9 mouse cellular contexts compared by ENCODE assay signal in genomic region chr9:32589900-32590299, GRCm38 (mm10). TPM values are rescaled to one million over a fixed set of nuclear protein-coding genes. Genes with fewer than 3 reads are reported as not detected.
DNase-seq lines count a peak whose midpoint lies in the region; ATAC-seq and TF ChIP-seq lines count a peak whose summit lies in the region.
"Had no signal": no experiment of that assay in that cellular context is flagged by ENCODE, and none has a peak within 500 bp of the region (broad histone marks: within the 10 kb centered on the region; RNA-seq: fewer than 3 reads in every experiment).

No protein-coding gene starts in this region.

- no peak for TF ChIP-seq EP300 in heart, postnatal 0 days (IDR thresholded peaks at IDR 0.05; ENCODE audit: low read depth)
- TF ChIP-seq EP300 in liver, embryonic 14.5 days (IDR thresholded peaks at IDR 0.05; ENCODE audit: low read depth), result no peak

- H3K9ac ChIP-seq in forebrain, embryonic 12.5 days, result no peak overlapping the region
- no peak overlapping the region for H3K9ac ChIP-seq in heart, postnatal 0 days (replicated peaks; ENCODE audit: low read depth, low read length)
- H3K9ac ChIP-seq in liver, embryonic 14.5 days (replicated peaks), result no peak overlapping the region
- no peak overlapping the region for H3K9ac ChIP-seq in neural tube, embryonic 15.5 days (replicated peaks)
- H3K9ac ChIP-seq: embryonic facial prominence, embryonic 13.5 days had no signal

- peak; percentile 97 for TF ChIP-seq CTCF in heart, postnatal 0 days (IDR thresholded peaks at IDR 0.05; ENCODE audit: low read depth)
- peak; percentile 95 for TF ChIP-seq CTCF in liver, embryonic 14.5 days (IDR thresholded peaks at IDR 0.05; ENCODE audit: low read depth)

- no peak overlapping the region for H3K4me3 ChIP-seq in forebrain, embryonic 12.5 days (replicated peaks)
- H3K4me3 ChIP-seq in heart, postnatal 0 days (ENCODE audit: low read depth, low read length), result no peak overlapping the region
- no peak overlapping the region for H3K4me3 ChIP-seq in liver, embryonic 14.5 days (ENCODE audit: insufficient read depth in 1 of 2, low read depth in 2 of 2, low read length in 2 of 2)
- no peak overlapping the region for H3K4me3 ChIP-seq in neural tube, embryonic 15.5 days (replicated peaks)
- H3K4me3 ChIP-seq: embryonic facial prominence, embryonic 13.5 days had no signal

- H3K4me1 ChIP-seq in forebrain, embryonic 12.5 days, result peaks cover 8% of the 10 kb centered on the region
- H3K4me1 ChIP-seq in heart, postnatal 0 days (ENCODE audit: control insufficient read depth, insufficient read depth), result peaks cover 1% of the 10 kb centered on the region; the same call in 1 of the 2 replicates
- no peaks in the 10 kb centered on the region; a peak in 1 of 4 replicates for H3K4me1 ChIP-seq in liver, embryonic 14.5 days (replicated peaks; ENCODE audit: control insufficient read depth in 2 of 2, insufficient read depth in 2 of 2, low read length in 1 of 2)
- peaks cover 11% of the 10 kb centered on the region for H3K4me1 ChIP-seq in neural tube, embryonic 15.5 days

- 10% methylated on average over 8 of the region's 8 CpGs for WGBS in forebrain, embryonic 12.5 days
- WGBS in heart, postnatal 0 days, result 6% methylated on average over 8 of the region's 8 CpGs
- 6% methylated on average over 8 of the region's 8 CpGs for WGBS in liver, embryonic 14.5 days (ENCODE audit: insufficient replicate concordance)
- WGBS in neural tube, embryonic 15.5 days, result 11% methylated on average over 8 of the region's 8 CpGs

- peak; percentile 69; the same call in 1 of the 2 replicates for ATAC-seq in forebrain, embryonic 12.5 days (ENCODE audit: low FRiP score)
- no peak for ATAC-seq in heart, postnatal 0 days (ENCODE audit: insufficient read depth, low read depth)
- peak; percentile 50; the same call in 1 of the 2 replicates for ATAC-seq in liver, embryonic 14.5 days (ENCODE audit: insufficient read depth)
- peak; percentile 60; the same call in 1 of the 2 replicates for ATAC-seq in neural tube, embryonic 15.5 days (ENCODE audit: low FRiP score)

- H3K27ac ChIP-seq in forebrain, embryonic 12.5 days, result no peak overlapping the region
- H3K27ac ChIP-seq in heart, postnatal 0 days (ENCODE audit: low read depth), result no peak overlapping the region
- no peak overlapping the region for H3K27ac ChIP-seq in liver, embryonic 14.5 days
- no peak overlapping the region for H3K27ac ChIP-seq in neural tube, embryonic 15.5 days (replicated peaks)
- H3K27ac ChIP-seq: embryonic facial prominence, embryonic 13.5 days had no signal

- H3K9me3 ChIP-seq in forebrain, embryonic 12.5 days, result no peaks in the 10 kb centered on the region
- no peaks in the 10 kb centered on the region for H3K9me3 ChIP-seq in heart, postnatal 0 days (replicated peaks; ENCODE audit: control insufficient read depth, low read length)
- H3K9me3 ChIP-seq in liver, embryonic 14.5 days (ENCODE audit: control insufficient read depth, low read length), result no peaks in the 10 kb centered on the region
- H3K9me3 ChIP-seq in neural tube, embryonic 15.5 days (replicated peaks), result no peaks in the 10 kb centered on the region
- H3K9me3 ChIP-seq: embryonic facial prominence, embryonic 13.5 days had no signal

- H3K4me2 ChIP-seq in forebrain, embryonic 12.5 days, result no peak overlapping the region
- no peak overlapping the region for H3K4me2 ChIP-seq in heart, postnatal 0 days (ENCODE audit: low read depth, low read length)
- H3K4me2 ChIP-seq in liver, embryonic 14.5 days (ENCODE audit: low read depth), result no peak overlapping the region
- no peak overlapping the region for H3K4me2 ChIP-seq in neural tube, embryonic 15.5 days
- H3K4me2 ChIP-seq: embryonic facial prominence, embryonic 13.5 days had no signal

- H3K27me3 ChIP-seq in forebrain, embryonic 12.5 days, result peaks cover 66% of the 10 kb centered on the region
- no peaks in the 10 kb centered on the region for H3K27me3 ChIP-seq in heart, postnatal 0 days (ENCODE audit: control insufficient read depth, insufficient read depth, low read length)
- H3K27me3 ChIP-seq in liver, embryonic 14.5 days (ENCODE audit: control insufficient read depth, insufficient read depth, low read length), result no peaks in the 10 kb centered on the region
- H3K27me3 ChIP-seq in neural tube, embryonic 15.5 days (replicated peaks), result peaks cover 10% of the 10 kb centered on the region

- peak; percentile 94 for DNase-seq in CD4-positive, CD25-positive, alpha-beta regulatory T cell, adult 2 months (ENCODE audit: low read depth, low spot score)
- DNase-seq in brain, adult 2 months (ENCODE audit: low read depth, low spot score), result peak; percentile 80
- peak; percentile 83 for DNase-seq in heart, postnatal 0 days (ENCODE audit: low spot score)
- peak; percentile 93 for DNase-seq in kidney, postnatal 4 days
- peak; percentile 49 to 59 (median 53) for DNase-seq in liver, embryonic 14.5 days (ENCODE audit: low read depth in 3 of 3, low spot score in 3 of 3)
- peak; percentile 77 to 83 for DNase-seq in thymus, adult 18-20 months

- H3K36me3 ChIP-seq in forebrain, embryonic 12.5 days (replicated peaks), result no peaks in the 10 kb centered on the region
- H3K36me3 ChIP-seq in heart, postnatal 0 days (replicated peaks; ENCODE audit: control insufficient read depth, insufficient read depth, low read length), result no peaks in the 10 kb centered on the region
- no peaks in the 10 kb centered on the region for H3K36me3 ChIP-seq in liver, embryonic 14.5 days (replicated peaks; ENCODE audit: control insufficient read depth, insufficient read depth, low read depth)
- H3K36me3 ChIP-seq in neural tube, embryonic 15.5 days, result no peaks in the 10 kb centered on the region
- H3K36me3 ChIP-seq: embryonic facial prominence, embryonic 13.5 days had no signal

RNA-seq across cellular contexts. Expression of gene Ets1, which starts 46.1 kb away (rescaled TPM):
- polyA plus RNA-seq in forebrain, embryonic 12.5 days (2016; fragmentation: Nextera tagmentation; extraction: Ambion mirVana), result 21.1 and 22.1 TPM in 2 replicates
- 55.8 and 72.7 TPM in 2 replicates for total RNA-seq in heart, postnatal 0 days (2014; rRNA removed; ENCODE audit: low replicate concordance)
- polyA plus RNA-seq in heart, postnatal 0 days (2015; fragmentation: Nextera tagmentation; extraction: Ambion mirVana), result 31.6 and 34.3 TPM in 2 replicates
- 3.5 and 4.4 TPM in 2 replicates for polyA plus RNA-seq in liver, embryonic 14.5 days (2012; rRNA removed)
- 8.0 and 8.3 TPM in 2 replicates for polyA plus RNA-seq in liver, embryonic 14.5 days (2014; fragmentation: Nextera tagmentation; extraction: Ambion mirVana)
- 17.6 and 34.5 TPM in 2 replicates for polyA plus RNA-seq in neural tube, embryonic 15.5 days (2015; fragmentation: Nextera tagmentation; extraction: Ambion mirVana)

RNA-seq across cellular contexts. Expression of gene Fli1, which starts 47.2 kb away (rescaled TPM):
- 9.4 and 9.8 TPM in 2 replicates for polyA plus RNA-seq in forebrain, embryonic 12.5 days (2016; fragmentation: Nextera tagmentation; extraction: Ambion mirVana)
- 25.9 and 29.5 TPM in 2 replicates for total RNA-seq in heart, postnatal 0 days (2014; rRNA removed; ENCODE audit: low replicate concordance)
- 19.0 and 19.2 TPM in 2 replicates for polyA plus RNA-seq in heart, postnatal 0 days (2015; fragmentation: Nextera tagmentation; extraction: Ambion mirVana)
- polyA plus RNA-seq in liver, embryonic 14.5 days (2012; rRNA removed), result 2.0 and 2.5 TPM in 2 replicates
- polyA plus RNA-seq in liver, embryonic 14.5 days (2014; fragmentation: Nextera tagmentation; extraction: Ambion mirVana), result 6.2 and 6.9 TPM in 2 replicates
- 7.9 and 12.5 TPM in 2 replicates for polyA plus RNA-seq in neural tube, embryonic 15.5 days (2015; fragmentation: Nextera tagmentation; extraction: Ambion mirVana)
